Mouse (Mus musculus) liver, embryonic 14.5 days (tissue): Measurements from ENCODE around the gene Map2k5.

ENCODE experiments used
- CTCF ChIP-seq: IDR thresholded peaks from 2 replicates; pipeline ENCODE4 v1.5.1; 2016; ENCODE audit warnings: antibody characterized with exemption, low read depth, control low read depth
- EP300 ChIP-seq: IDR thresholded peaks from 2 replicates; pipeline ENCODE4 v1.6.1; 2016; ENCODE audit warnings: antibody characterized with exemption, low read depth

- TF ChIP-seq CTCF (no peak), EP300 (no peak)
Observed at GRCm38 (mm10) chr9:63183864-63184263, 193.8 kb downstream of the Map2k5 start.
